Mouse (Mus musculus): Measurements from ENCODE around the gene Zyg11a. TPM values are rescaled to one million over a fixed set of nuclear protein-coding genes. Genes with fewer than 3 reads are reported as not detected.

Zyg11a gene
- polyA plus RNA-seq (2015; fragmentation: Nextera tagmentation; extraction: Ambion mirVana): 0.26 and 0.39 TPM in 2 replicates

GRCm38 (mm10) chr4:108217332-108218179, at the start of gene Zyg11a:
TSS of gene Zyg11a (minus strand) at chr4:108218048.
- Histone ChIP-seq H3K36me3 (ENCODE audit: insufficient read depth, low read length) (no peaks in the 10 kb centered on the region), H3K9ac (replicated peaks; ENCODE audit: low read length) (peak within 1 kb of the TSS; percentile 53), H3K27me3 (ENCODE audit: insufficient read depth, low read length) (peaks cover 22% of the 10 kb centered on the region), H3K27ac (ENCODE audit: low read length) (no peak within 1 kb of the TSS), H3K4me3 (ENCODE audit: low read length) (peak within 1 kb of the TSS; percentile 57), H3K4me2 (replicated peaks; ENCODE audit: low read depth, low read length) (peak within 1 kb of the TSS; percentile 69), H3K9me3 (ENCODE audit: low read length) (no peaks in the 10 kb centered on the region), H3K4me1 (ENCODE audit: insufficient read depth, low read length) (no peaks in the 10 kb centered on the region; the same call in 1 of the 2 replicates)
- 3% methylated on average over 96 of the region's 107 CpGs for WGBS
- peak; percentile 87 for ATAC-seq (ENCODE audit: low FRiP score, low TSS enrichment)

- Histone ChIP-seq H3K4me2 (replicated peaks; ENCODE audit: low read depth, low read length) (no peak overlapping the region), H3K36me3 (ENCODE audit: insufficient read depth, low read length) (peaks cover 28% of the 10 kb centered on the region), H3K27me3 (ENCODE audit: insufficient read depth, low read length) (no peaks in the 10 kb centered on the region), H3K4me1 (ENCODE audit: insufficient read depth, low read length) (no peaks in the 10 kb centered on the region), H3K9ac (replicated peaks; ENCODE audit: low read length) (no peak overlapping the region), H3K27ac (ENCODE audit: low read length) (no peak overlapping the region), H3K4me3 (ENCODE audit: low read length) (no peak overlapping the region), H3K9me3 (ENCODE audit: low read length) (no peaks in the 10 kb centered on the region)
- 96% methylated on average over 7 of the region's 7 CpGs for WGBS
- ATAC-seq (ENCODE audit: low FRiP score, low TSS enrichment): no peak
Measured at GRCm38 (mm10) chr4:108265774-108266173, 47.9 kb upstream of the Zyg11a start.

- WGBS: 92% methylated on average over 6 of the region's 6 CpGs
- Histone ChIP-seq H3K4me1 (ENCODE audit: insufficient read depth, low read length) (no peaks in the 10 kb centered on the region), H3K4me2 (replicated peaks; ENCODE audit: low read depth, low read length) (no peak overlapping the region), H3K9ac (replicated peaks; ENCODE audit: low read length) (no peak overlapping the region), H3K9me3 (ENCODE audit: low read length) (no peaks in the 10 kb centered on the region), H3K27me3 (ENCODE audit: insufficient read depth, low read length) (no peaks in the 10 kb centered on the region), H3K27ac (ENCODE audit: low read length) (no peak overlapping the region), H3K36me3 (ENCODE audit: insufficient read depth, low read length) (peaks cover 68% of the 10 kb centered on the region), H3K4me3 (ENCODE audit: low read length) (no peak overlapping the region)
- ATAC-seq (ENCODE audit: low FRiP score, low TSS enrichment): no peak
Measured at GRCm38 (mm10) chr4:108253317-108253716, 35.5 kb upstream of the Zyg11a start.

GRCm38 (mm10) chr4:108250501-108250900, 32.7 kb upstream of the Zyg11a start:
- ATAC-seq (ENCODE audit: low FRiP score, low TSS enrichment): no peak
- H3K36me3 ChIP-seq (ENCODE audit: insufficient read depth, low read length): peaks cover 52% of the 10 kb centered on the region
- H3K27ac ChIP-seq (ENCODE audit: low read length): no peak overlapping the region
- 94% methylated on average over 9 of the region's 9 CpGs for WGBS
- H3K9me3 ChIP-seq (ENCODE audit: low read length): no peaks in the 10 kb centered on the region
- H3K4me1 ChIP-seq (ENCODE audit: insufficient read depth, low read length): no peaks in the 10 kb centered on the region
- H3K4me2 ChIP-seq (replicated peaks; ENCODE audit: low read depth, low read length): no peak overlapping the region
- no peaks in the 10 kb centered on the region for H3K27me3 ChIP-seq (ENCODE audit: insufficient read depth, low read length)
- H3K9ac ChIP-seq (replicated peaks; ENCODE audit: low read length): no peak overlapping the region
- no peak overlapping the region for H3K4me3 ChIP-seq (ENCODE audit: low read length)

- Histone ChIP-seq H3K27ac (ENCODE audit: low read length) (no peak overlapping the region), H3K4me3 (ENCODE audit: low read length) (no peak overlapping the region), H3K9ac (replicated peaks; ENCODE audit: low read length) (no peak overlapping the region), H3K27me3 (ENCODE audit: insufficient read depth, low read length) (no peaks in the 10 kb centered on the region), H3K4me1 (ENCODE audit: insufficient read depth, low read length) (no peaks in the 10 kb centered on the region), H3K36me3 (ENCODE audit: insufficient read depth, low read length) (peaks cover 50% of the 10 kb centered on the region), H3K9me3 (ENCODE audit: low read length) (no peaks in the 10 kb centered on the region), H3K4me2 (replicated peaks; ENCODE audit: low read depth, low read length) (no peak overlapping the region)
- whole genome bisulfite sequencing: 87% methylated on average over 3 of the region's 3 CpGs
- no peak for ATAC-seq (ENCODE audit: low FRiP score, low TSS enrichment)
Measured at GRCm38 (mm10) chr4:108249314-108249713, 31.5 kb upstream of the Zyg11a start.

- 86% methylated on average over 3 of the region's 3 CpGs for WGBS
- peaks cover 31% of the 10 kb centered on the region for H3K36me3 ChIP-seq (ENCODE audit: insufficient read depth, low read length)
- H3K4me3 ChIP-seq (ENCODE audit: low read length): no peak overlapping the region
- H3K27me3 ChIP-seq (ENCODE audit: insufficient read depth, low read length): no peaks in the 10 kb centered on the region
- no peak overlapping the region for H3K9ac ChIP-seq (replicated peaks; ENCODE audit: low read length)
- no peak for ATAC-seq (ENCODE audit: low FRiP score, low TSS enrichment)
- no peak overlapping the region for H3K27ac ChIP-seq (ENCODE audit: low read length)
- H3K9me3 ChIP-seq (ENCODE audit: low read length): no peaks in the 10 kb centered on the region
- no peaks in the 10 kb centered on the region for H3K4me1 ChIP-seq (ENCODE audit: insufficient read depth, low read length)
- no peak overlapping the region for H3K4me2 ChIP-seq (replicated peaks; ENCODE audit: low read depth, low read length)
Measured at GRCm38 (mm10) chr4:108233654-108234053, 15.8 kb upstream of the Zyg11a start.

GRCm38 (mm10) chr4:108225341-108225872, 7.6 kb upstream of the Zyg11a start:
- Histone ChIP-seq H3K4me1 (ENCODE audit: insufficient read depth, low read length) (no peaks in the 10 kb centered on the region), H3K9ac (replicated peaks; ENCODE audit: low read length) (no peak overlapping the region), H3K4me3 (ENCODE audit: low read length) (no peak overlapping the region), H3K27ac (ENCODE audit: low read length) (no peak overlapping the region), H3K27me3 (ENCODE audit: insufficient read depth, low read length) (no peaks in the 10 kb centered on the region), H3K36me3 (ENCODE audit: insufficient read depth, low read length) (no peaks in the 10 kb centered on the region), H3K9me3 (ENCODE audit: low read length) (no peaks in the 10 kb centered on the region), H3K4me2 (replicated peaks; ENCODE audit: low read depth, low read length) (no peak overlapping the region)
- WGBS: 43% methylated on average over 3 of the region's 3 CpGs
- no peak for ATAC-seq (ENCODE audit: low FRiP score, low TSS enrichment)

- H3K4me2 ChIP-seq (replicated peaks; ENCODE audit: low read depth, low read length): no peak overlapping the region
- WGBS: 92% methylated on average over 5 of the region's 5 CpGs
- no peaks in the 10 kb centered on the region; the same call in 1 of the 2 replicates for H3K4me1 ChIP-seq (ENCODE audit: insufficient read depth, low read length)
- H3K4me3 ChIP-seq (ENCODE audit: low read length): no peak overlapping the region
- ATAC-seq (ENCODE audit: low FRiP score, low TSS enrichment): no peak
- no peak overlapping the region for H3K9ac ChIP-seq (replicated peaks; ENCODE audit: low read length)
- no peak overlapping the region for H3K27ac ChIP-seq (ENCODE audit: low read length)
- peaks cover 9% of the 10 kb centered on the region; the same call in 1 of the 2 replicates for H3K27me3 ChIP-seq (ENCODE audit: insufficient read depth, low read length)
- no peaks in the 10 kb centered on the region for H3K9me3 ChIP-seq (ENCODE audit: low read length)
- no peaks in the 10 kb centered on the region for H3K36me3 ChIP-seq (ENCODE audit: insufficient read depth, low read length)
Measured at GRCm38 (mm10) chr4:108222507-108222906, 4.7 kb upstream of the Zyg11a start.

GRCm38 (mm10) chr4:108219019-108219418, 1.2 kb upstream of the Zyg11a start:
- Histone ChIP-seq H3K4me2 (replicated peaks; ENCODE audit: low read depth, low read length) (0 out of 2 replicates have a peak overlapping the region, but pooled peaks have one; percentile 14), H3K27me3 (ENCODE audit: insufficient read depth, low read length) (peaks cover 22% of the 10 kb centered on the region), H3K9ac (replicated peaks; ENCODE audit: low read length) (no peak overlapping the region), H3K36me3 (ENCODE audit: insufficient read depth, low read length) (no peaks in the 10 kb centered on the region), H3K27ac (ENCODE audit: low read length) (no peak overlapping the region), H3K4me3 (ENCODE audit: low read length) (no peak overlapping the region), H3K4me1 (ENCODE audit: insufficient read depth, low read length) (no peaks in the 10 kb centered on the region; the same call in 1 of the 2 replicates), H3K9me3 (ENCODE audit: low read length) (no peaks in the 10 kb centered on the region)
- no peak for ATAC-seq (ENCODE audit: low FRiP score, low TSS enrichment)
- WGBS: 11% methylated on average over 9 of the region's 9 CpGs

GRCm38 (mm10) chr4:108213023-108213422, 4.8 kb downstream of the Zyg11a start:
- 81% methylated on average over 2 of the region's 2 CpGs for WGBS
- H3K4me2 ChIP-seq (replicated peaks; ENCODE audit: low read depth, low read length): no peak overlapping the region
- no peak overlapping the region for H3K27ac ChIP-seq (ENCODE audit: low read length)
- no peak overlapping the region for H3K4me3 ChIP-seq (ENCODE audit: low read length)
- H3K9ac ChIP-seq (replicated peaks; ENCODE audit: low read length): no peak overlapping the region
- H3K4me1 ChIP-seq (ENCODE audit: insufficient read depth, low read length): no peaks in the 10 kb centered on the region; the same call in 1 of the 2 replicates
- ATAC-seq (ENCODE audit: low FRiP score, low TSS enrichment): no peak
- peaks cover 14% of the 10 kb centered on the region for H3K27me3 ChIP-seq (ENCODE audit: insufficient read depth, low read length)
- no peaks in the 10 kb centered on the region for H3K9me3 ChIP-seq (ENCODE audit: low read length)
- no peaks in the 10 kb centered on the region for H3K36me3 ChIP-seq (ENCODE audit: insufficient read depth, low read length)
